Mouse (Mus musculus) limb, embryonic 11.5 days (tissue): ENCODE results near the gene Eml1. TPM values are rescaled to one million over a fixed set of nuclear protein-coding genes. Genes with fewer than 3 reads are reported as not detected.

Source experiments
- ATAC-seq: fragments of 200-750 bp; cut with Nextera tagmentation; 2 replicates; pipeline ENCODE4 v1.8.0; 2017; ENCODE audit warnings: low read depth; ENCODE audit not compliant: insufficient number of reproducible peaks, low FRiP score, low TSS enrichment
- DNase-seq: peaks from one replicate; pipeline ENCODE4 v3.0.0-alpha.2; 2015; ENCODE audit warnings: low spot score
- H3K27ac ChIP-seq: fragments of 300-500 bp; sonication (generic); replicated peaks from 2 replicates; pipeline ENCODE4 v1.5.1; 2014; ENCODE audit warnings: low read depth, mild to moderate bottlenecking, low read length
- H3K27me3 ChIP-seq: fragments of 300-500 bp; sonication (generic); 2 replicates; pipeline ENCODE4 v1.6.1; 2014; ENCODE audit warnings: mild to moderate bottlenecking, low read length, mixed read lengths; ENCODE audit not compliant: control insufficient read depth, insufficient read depth
- H3K36me3 ChIP-seq: fragments of 300-500 bp; sonication (generic); 2 replicates; pipeline ENCODE4 v1.6.1; 2014; ENCODE audit warnings: mild to moderate bottlenecking, low read length, moderate library complexity, mixed read lengths; ENCODE audit not compliant: control insufficient read depth, insufficient read depth
- H3K4me1 ChIP-seq: fragments of 300-500 bp; sonication (generic); 2 replicates; pipeline ENCODE4 v1.6.1; 2014; ENCODE audit warnings: low read length, mixed read lengths; ENCODE audit not compliant: control insufficient read depth, insufficient read depth
- H3K4me2 ChIP-seq: fragments of 300-500 bp; sonication (generic); 2 replicates; pipeline ENCODE4 v1.6.1; 2014; ENCODE audit warnings: low read depth, mild to moderate bottlenecking, moderate library complexity; ENCODE audit not compliant: severe bottlenecking
- H3K4me3 ChIP-seq: fragments of 300-500 bp; sonication (generic); 2 replicates; pipeline ENCODE4 v1.5.1; 2014; ENCODE audit warnings: low read depth, low read length
- H3K9ac ChIP-seq: fragments of 300-500 bp; sonication (generic); 2 replicates; pipeline ENCODE4 v1.6.1; 2014; ENCODE audit warnings: mild to moderate bottlenecking, low read length
- H3K9me3 ChIP-seq: fragments of 300-500 bp; sonication (generic); 2 replicates; pipeline ENCODE4 v1.6.1; 2016; ENCODE audit warnings: low read length; ENCODE audit not compliant: control insufficient read depth
- WGBS: fragments of 180-500 bp; shearing (Covaris S2); extraction: QIAGEN DNeasy Blood & Tissue Kit; methylation state at CpG from one replicate; pipeline ENCODE4 v1.1.7; 2014; 5-methylcytosine and 5-hydroxymethylcytosine counted together
- polyA plus RNA-seq: library from polyadenylated mRNA; unstranded; fragments of >200 nt; fragmentation: Nextera tagmentation; extraction: Ambion mirVana; gene quantifications from 2 replicates; pipeline ENCODE4 v1.2.1, GENCODE M21; 2014

Eml1 gene
- polyA plus RNA-seq, 1 experiment from 2014 or later = 47.6 TPM

DNA sequence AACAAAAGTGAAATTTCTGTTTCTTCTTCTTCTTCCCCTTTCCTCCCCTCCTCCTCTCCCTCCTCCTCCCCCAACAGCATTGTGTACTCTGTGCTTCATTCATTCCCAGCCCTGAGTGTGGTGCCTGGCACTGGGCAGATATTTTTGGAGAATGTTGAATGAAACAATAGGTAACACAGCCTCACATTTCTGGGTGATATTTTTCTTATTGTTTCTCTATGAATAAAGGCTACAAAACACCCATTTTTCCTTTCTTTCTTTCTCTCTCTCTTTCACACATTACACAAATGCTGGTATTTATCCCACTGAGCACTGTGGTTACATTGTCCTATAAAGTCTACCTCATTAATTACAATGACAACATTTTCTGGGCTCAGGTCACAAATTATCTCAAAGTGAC, 48.8 kb downstream of the Eml1 start:
- ATAC-seq = no peak
- Histone ChIP-seq H3K36me3 (no peaks in the 10 kb centered on the region), H3K4me3 (no peak overlapping the region), H3K27me3 (no peaks in the 10 kb centered on the region), H3K4me2 (no peak overlapping the region), H3K27ac (no peak overlapping the region), H3K9ac (no peak overlapping the region), H3K9me3 (no peaks in the 10 kb centered on the region), H3K4me1 (peaks cover 3% of the 10 kb centered on the region; the same call in 1 of the 2 replicates)
- no peak for DNase-seq

DNA sequence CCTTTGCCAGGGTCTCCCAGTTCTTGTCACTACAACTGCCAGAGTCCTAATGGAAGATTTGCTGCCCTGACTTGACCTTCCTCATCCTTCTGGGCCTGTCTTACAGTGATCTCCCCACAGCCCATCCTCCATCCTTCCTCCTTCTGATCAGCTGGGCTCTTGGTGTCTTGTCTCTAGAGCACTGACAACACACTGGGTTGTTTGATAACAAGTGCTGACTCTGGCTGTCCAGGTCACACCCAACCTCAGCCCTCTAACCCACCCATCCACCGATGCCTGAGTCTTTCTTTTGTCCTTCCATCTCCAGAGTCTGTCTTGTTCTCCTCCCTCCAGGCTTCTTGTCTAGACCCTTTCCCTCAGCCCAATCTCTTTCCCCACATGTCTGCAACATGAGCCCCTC, 50.7 kb downstream of the Eml1 start:
- DNase-seq (no peak), ATAC-seq (no peak)
- H3K27me3 ChIP-seq = no peaks in the 10 kb centered on the region
- H3K4me3 ChIP-seq = no peak overlapping the region
- H3K9ac ChIP-seq = no peak overlapping the region
- no peak overlapping the region for H3K27ac ChIP-seq
- 85% methylated on average over 1 of the region's 1 CpGs for WGBS
- no peak overlapping the region for H3K4me2 ChIP-seq
- peaks cover 3% of the 10 kb centered on the region; the same call in 1 of the 2 replicates for H3K4me1 ChIP-seq
- H3K36me3 ChIP-seq = no peaks in the 10 kb centered on the region
- no peaks in the 10 kb centered on the region for H3K9me3 ChIP-seq

DNA sequence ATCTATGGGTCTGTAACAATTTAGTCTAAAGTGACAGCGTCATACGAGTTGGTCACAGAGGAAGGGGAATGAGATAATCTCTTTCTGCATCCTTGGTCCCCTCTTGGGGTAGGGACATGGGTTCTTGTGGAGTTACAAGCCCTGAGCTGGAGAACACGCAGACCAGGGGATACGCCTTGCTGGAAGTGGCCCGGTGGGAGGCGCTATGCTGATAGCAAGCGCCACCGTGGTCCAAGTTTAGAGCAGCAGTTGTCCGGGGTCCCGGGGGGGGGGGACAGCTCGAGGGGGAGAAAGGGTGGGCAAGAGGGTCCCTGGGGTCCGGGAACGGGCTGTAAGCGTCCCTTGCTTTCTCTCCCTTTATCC, 51.7 kb downstream of the Eml1 start:
- H3K27ac ChIP-seq = no peak overlapping the region
- H3K9me3 ChIP-seq = no peaks in the 10 kb centered on the region
- DNase-seq (peak; percentile 77), ATAC-seq (peak; percentile 35)
- H3K27me3 ChIP-seq = no peaks in the 10 kb centered on the region
- H3K36me3 ChIP-seq = no peaks in the 10 kb centered on the region
- H3K4me2 ChIP-seq = peak overlapping the region; percentile 69
- peak overlapping the region; percentile 85 for H3K4me3 ChIP-seq
- H3K9ac ChIP-seq = peak overlapping the region; percentile 90
- peaks cover 3% of the 10 kb centered on the region; the same call in 1 of the 2 replicates for H3K4me1 ChIP-seq
- 1% methylated on average over 11 of the region's 14 CpGs for WGBS

DNA sequence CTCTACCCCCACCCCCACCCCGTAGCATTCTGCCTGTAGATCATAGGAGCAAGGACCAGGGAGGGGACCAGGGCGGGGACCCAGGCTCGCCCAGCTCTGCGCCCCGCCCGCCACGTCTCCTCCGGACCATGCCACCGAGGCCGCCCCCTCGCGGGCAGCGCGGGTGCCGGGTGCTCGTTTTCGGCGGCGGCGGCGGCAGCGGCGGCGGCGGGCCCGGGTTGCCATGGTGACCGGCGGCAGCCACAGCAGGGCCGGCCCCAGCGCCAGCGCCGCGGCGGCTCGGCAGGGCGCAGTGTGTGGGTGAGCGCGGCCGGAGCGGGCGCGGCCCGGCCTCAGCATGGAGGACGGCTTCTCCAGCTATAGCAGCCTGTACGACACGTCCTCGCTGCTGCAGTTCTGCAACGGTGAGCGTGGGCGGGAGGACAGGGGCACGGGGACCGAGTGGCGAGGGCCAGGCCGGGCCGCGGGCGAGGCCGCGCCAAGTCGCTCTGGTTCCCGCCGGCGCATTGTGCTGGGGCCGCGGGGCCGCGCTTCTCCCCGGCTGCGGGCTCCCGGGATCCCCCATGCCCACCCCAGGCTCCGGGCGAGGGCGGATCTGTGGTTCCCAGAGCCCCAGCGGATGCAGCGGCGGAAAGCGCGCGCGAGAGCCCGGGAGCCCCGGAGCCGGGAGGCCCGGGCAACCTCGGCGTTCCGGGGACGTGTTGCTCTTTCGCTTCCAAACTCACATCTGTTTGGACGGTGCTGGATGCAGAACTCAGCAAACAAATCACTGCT, 52.3 kb downstream of the Eml1 start:
- Histone ChIP-seq H3K4me3 (peak overlapping the region; percentile 85), H3K36me3 (no peaks in the 10 kb centered on the region), H3K9ac (peak overlapping the region; percentile 90), H3K27me3 (no peaks in the 10 kb centered on the region), H3K4me1 (peaks cover 3% of the 10 kb centered on the region; the same call in 1 of the 2 replicates), H3K27ac (peak overlapping the region; percentile 85), H3K9me3 (no peaks in the 10 kb centered on the region), H3K4me2 (peak overlapping the region; percentile 69)
- DNase-seq = peak; percentile 94
- WGBS = under 1% methylated on average over 90 of the region's 90 CpGs
- ATAC-seq = peak; percentile 92

GRCm38 (mm10) chr12:108430964-108431363, 60.2 kb downstream of the Eml1 start:
- Histone ChIP-seq H3K9ac (no peak overlapping the region), H3K36me3 (no peaks in the 10 kb centered on the region), H3K4me2 (no peak overlapping the region), H3K27ac (no peak overlapping the region), H3K27me3 (no peaks in the 10 kb centered on the region), H3K4me1 (no peaks in the 10 kb centered on the region), H3K4me3 (no peak overlapping the region), H3K9me3 (no peaks in the 10 kb centered on the region)
- ATAC-seq (no peak), DNase-seq (no peak)
- WGBS = 84% methylated on average over 3 of the region's 3 CpGs

DNA sequence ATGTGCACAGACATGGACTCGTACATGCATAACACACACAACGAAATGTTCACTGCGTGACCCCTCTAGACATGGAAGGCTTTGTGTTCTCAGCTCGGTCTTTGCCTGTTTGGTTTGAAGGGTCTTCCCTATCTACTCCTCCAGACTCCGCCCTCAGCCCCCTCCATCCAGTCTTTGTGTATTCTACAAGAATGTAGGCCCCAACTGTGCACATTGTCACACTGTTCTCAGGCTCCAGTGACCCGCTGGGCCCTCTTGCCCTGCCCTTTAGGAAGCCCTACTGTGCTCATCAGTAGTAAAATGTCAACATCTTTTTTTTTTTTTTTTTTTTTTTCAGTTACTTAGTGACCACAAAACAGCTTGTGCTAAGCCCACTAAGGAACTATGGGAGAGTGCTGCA, 61.0 kb downstream of the Eml1 start:
- no peak for DNase-seq
- 87% methylated on average over 6 of the region's 6 CpGs for WGBS
- Histone ChIP-seq H3K4me3 (no peak overlapping the region), H3K27ac (no peak overlapping the region), H3K9me3 (no peaks in the 10 kb centered on the region), H3K27me3 (no peaks in the 10 kb centered on the region), H3K4me1 (no peaks in the 10 kb centered on the region), H3K4me2 (no peak overlapping the region), H3K36me3 (no peaks in the 10 kb centered on the region), H3K9ac (no peak overlapping the region)
- ATAC-seq = no peak

- DNase-seq = no peak
- Histone ChIP-seq H3K27me3 (no peaks in the 10 kb centered on the region), H3K9me3 (no peaks in the 10 kb centered on the region), H3K4me3 (no peak overlapping the region), H3K4me1 (no peaks in the 10 kb centered on the region), H3K27ac (no peak overlapping the region), H3K4me2 (no peak overlapping the region), H3K36me3 (no peaks in the 10 kb centered on the region), H3K9ac (no peak overlapping the region)
- ATAC-seq = no peak
- WGBS = 68% methylated on average over 5 of the region's 5 CpGs
Observed at GRCm38 (mm10) chr12:108432578-108432977, 61.8 kb downstream of the Eml1 start.

DNA sequence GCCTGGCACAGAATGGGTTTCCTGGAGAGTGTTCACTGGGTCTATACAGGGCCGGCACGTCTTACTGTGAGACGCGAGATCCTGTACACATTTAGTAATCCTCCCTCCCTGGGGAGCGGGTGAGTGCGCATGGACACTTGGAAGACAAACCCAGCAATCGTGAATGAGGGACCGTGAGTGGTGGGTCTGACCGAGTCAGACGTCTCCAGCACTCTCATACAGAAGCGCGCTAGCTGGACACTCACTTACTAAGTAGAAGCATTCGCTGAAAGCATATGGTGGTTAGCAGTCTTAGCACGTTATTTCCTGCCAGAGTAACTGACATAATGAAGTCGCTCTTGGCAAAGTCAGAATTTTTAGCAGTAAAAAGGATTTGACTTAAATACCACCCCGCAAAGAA, 62.3 kb downstream of the Eml1 start:
- H3K9ac ChIP-seq = 0 out of 2 replicates have a peak overlapping the region, but pooled peaks have one; percentile 22
- H3K4me3 ChIP-seq = no peak overlapping the region
- H3K9me3 ChIP-seq = no peaks in the 10 kb centered on the region
- WGBS = 82% methylated on average over 16 of the region's 16 CpGs
- H3K4me1 ChIP-seq = no peaks in the 10 kb centered on the region
- DNase-seq = no peak
- H3K27me3 ChIP-seq = no peaks in the 10 kb centered on the region
- no peak overlapping the region for H3K4me2 ChIP-seq
- no peak overlapping the region for H3K27ac ChIP-seq
- ATAC-seq = no peak
- no peaks in the 10 kb centered on the region for H3K36me3 ChIP-seq

DNA sequence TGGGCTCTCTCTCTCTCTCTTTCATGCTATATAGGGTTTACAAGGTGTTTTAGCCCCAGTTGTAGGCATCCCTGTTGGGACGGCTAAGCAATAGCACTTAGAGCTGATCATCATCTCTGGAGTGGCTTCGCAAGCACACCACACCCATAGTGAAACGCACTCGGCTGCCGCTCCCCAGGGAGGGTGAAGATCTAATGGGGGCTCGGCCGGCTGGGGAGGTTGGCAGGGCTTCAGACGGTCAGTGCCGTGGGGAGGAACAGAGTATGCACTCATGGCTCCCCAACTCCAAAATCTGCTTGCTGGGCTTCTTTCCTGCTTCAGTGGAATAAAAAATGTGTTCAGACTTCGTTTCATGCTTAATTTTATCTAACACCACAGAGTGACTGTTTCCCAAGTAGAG, 62.7 kb downstream of the Eml1 start:
- H3K9ac ChIP-seq = no peak overlapping the region
- no peak overlapping the region for H3K4me3 ChIP-seq
- H3K27me3 ChIP-seq = no peaks in the 10 kb centered on the region
- no peaks in the 10 kb centered on the region for H3K9me3 ChIP-seq
- 75% methylated on average over 10 of the region's 10 CpGs for WGBS
- no peaks in the 10 kb centered on the region for H3K36me3 ChIP-seq
- DNase-seq (no peak), ATAC-seq (no peak)
- no peak overlapping the region for H3K4me2 ChIP-seq
- H3K4me1 ChIP-seq = no peaks in the 10 kb centered on the region
- no peak overlapping the region for H3K27ac ChIP-seq
